Mouse (Mus musculus) ovary, postnatal 36 days (tissue): ENCODE data around the gene Bicral.
A peak's percentile ranks its signal among the peaks of the same experiment; 100 is the strongest.

Experiments used
- DNase-seq: peaks from one replicate; pipeline ENCODE4 v3.0.0; 2022; ENCODE audit warnings: low spot score, mixed read lengths

The Bicral gene

GRCm38 (mm10) chr17:46857903-46858748, at the start of gene Bicral:
Bicral (minus strand) TSS chr17:46858482.
- peak; percentile 83 for DNase-seq

- peak; percentile 63 for DNase-seq
Measured at GRCm38 (mm10) chr17:46903876-46904490, 45.7 kb upstream of the Bicral start.

GRCm38 (mm10) chr17:46900941-46901340, 42.7 kb upstream of the Bicral start:
- no peak for DNase-seq

- DNase-seq = no peak
Measured at GRCm38 (mm10) chr17:46897221-46897950, 39.1 kb upstream of the Bicral start.

GRCm38 (mm10) chr17:46895426-46895825, 37.1 kb upstream of the Bicral start:
- no peak for DNase-seq

- peak; percentile 53 for DNase-seq
Measured at GRCm38 (mm10) chr17:46890843-46891594, 32.7 kb upstream of the Bicral start.

- peak; percentile 95 for DNase-seq
Measured at GRCm38 (mm10) chr17:46890116-46890815, 32.0 kb upstream of the Bicral start, which contains the start of gene Tbcc. Tbcc (plus strand) TSS chr17:46890684.

GRCm38 (mm10) chr17:46889450-46890084, 31.3 kb upstream of the Bicral start:
- peak; percentile 79 for DNase-seq

- no peak for DNase-seq
Measured at GRCm38 (mm10) chr17:46888511-46889212, 30.4 kb upstream of the Bicral start.

- DNase-seq = no peak
Measured at GRCm38 (mm10) chr17:46885910-46886643, 27.8 kb upstream of the Bicral start.

GRCm38 (mm10) chr17:46885218-46885909, 27.1 kb upstream of the Bicral start:
- no peak for DNase-seq

- no peak for DNase-seq
Measured at GRCm38 (mm10) chr17:46884766-46885165, 26.5 kb upstream of the Bicral start.

GRCm38 (mm10) chr17:46883107-46883506, 24.8 kb upstream of the Bicral start:
- DNase-seq = no peak

GRCm38 (mm10) chr17:46881728-46882127, 23.4 kb upstream of the Bicral start:
- DNase-seq = no peak

GRCm38 (mm10) chr17:46880322-46880721, 22.0 kb upstream of the Bicral start:
- DNase-seq = no peak

GRCm38 (mm10) chr17:46879841-46880311, 21.6 kb upstream of the Bicral start:
- no peak for DNase-seq

GRCm38 (mm10) chr17:46877061-46877460, 18.8 kb upstream of the Bicral start:
- DNase-seq = no peak

GRCm38 (mm10) chr17:46876371-46876950, 18.2 kb upstream of the Bicral start:
- DNase-seq = no peak
